Mouse (Mus musculus): ENCODE results near the gene Atp13a3. TPM values are rescaled to one million over a fixed set of nuclear protein-coding genes. Genes with fewer than 3 reads are reported as not detected.

Atp13a3 gene
- polyA plus RNA-seq, 2 experiments, result 15.4 to 31.8 TPM

GRCm38 (mm10) chr16:30397127-30398057 is 8.4 kb downstream of the Atp13a3 start:
- TF ChIP-seq POLR2A (IDR thresholded peaks at IDR 0.05; ENCODE audit: borderline replicate concordance, extremely low read depth, insufficient read depth, insufficient read length), result no peak
- Histone ChIP-seq H3K27me3 (ENCODE audit: control insufficient read depth, insufficient read depth, low read length) (no peaks in the 10 kb centered on the region), H3K4me1 (ENCODE audit: control insufficient read depth, insufficient read depth, low read length) (0 out of 2 replicates have a peak, but pooled peaks cover 3% of the 10 kb centered on the region), H3K27ac (replicated peaks; ENCODE audit: low read depth, low read length) (no peak overlapping the region), H3K9me3 (ENCODE audit: control insufficient read depth, low read length) (no peaks in the 10 kb centered on the region), H3K4me3 (replicated peaks; ENCODE audit: low read length) (no peak overlapping the region), H3K36me3 (ENCODE audit: control insufficient read depth, insufficient read depth, low read length) (no peaks in the 10 kb centered on the region), H3K4me2 (replicated peaks; ENCODE audit: low read depth, low read length, severe bottlenecking) (no peak overlapping the region), H3K9ac (ENCODE audit: low read depth, low read length, severe bottlenecking) (no peak overlapping the region)
- ATAC-seq (ENCODE audit: low FRiP score, low read depth) (peak; percentile 78), DNase-seq (ENCODE audit: low spot score) (peak; percentile 64)
- WGBS, result 28% methylated on average over 15 of the region's 15 CpGs

- Histone ChIP-seq H3K4me2 (replicated peaks; ENCODE audit: low read depth, low read length, severe bottlenecking) (no peak overlapping the region), H3K27ac (replicated peaks; ENCODE audit: low read depth, low read length) (no peak overlapping the region), H3K4me3 (replicated peaks; ENCODE audit: low read length) (no peak overlapping the region), H3K4me1 (ENCODE audit: control insufficient read depth, insufficient read depth, low read length) (0 out of 2 replicates have a peak, but pooled peaks cover 3% of the 10 kb centered on the region), H3K9ac (ENCODE audit: low read depth, low read length, severe bottlenecking) (no peak overlapping the region), H3K36me3 (ENCODE audit: control insufficient read depth, insufficient read depth, low read length) (no peaks in the 10 kb centered on the region), H3K9me3 (ENCODE audit: control insufficient read depth, low read length) (no peaks in the 10 kb centered on the region), H3K27me3 (ENCODE audit: control insufficient read depth, insufficient read depth, low read length) (no peaks in the 10 kb centered on the region)
- no peak for ATAC-seq (ENCODE audit: low FRiP score, low read depth)
- DNase-seq (ENCODE audit: low spot score), result no peak
- no peak for TF ChIP-seq POLR2A (IDR thresholded peaks at IDR 0.05; ENCODE audit: borderline replicate concordance, extremely low read depth, insufficient read depth, insufficient read length)
- 73% methylated on average over 2 of the region's 2 CpGs for WGBS
Observed at GRCm38 (mm10) chr16:30395136-30395535, 10.6 kb downstream of the Atp13a3 start.

- WGBS, result 80% methylated on average over 5 of the region's 5 CpGs
Observed at GRCm38 (mm10) chr16:30390650-30391340, 15.0 kb downstream of the Atp13a3 start.

GRCm38 (mm10) chr16:30389831-30390649 is 15.7 kb downstream of the Atp13a3 start:
- Histone ChIP-seq H3K4me2 (replicated peaks; ENCODE audit: low read depth, low read length, severe bottlenecking) (peak overlapping the region; percentile 94), H3K9me3 (ENCODE audit: control insufficient read depth, low read length) (no peaks in the 10 kb centered on the region), H3K4me1 (ENCODE audit: control insufficient read depth, insufficient read depth, low read length) (peaks cover 14% of the 10 kb centered on the region; the same call in 1 of the 2 replicates), H3K36me3 (ENCODE audit: control insufficient read depth, insufficient read depth, low read length) (peaks cover 5% of the 10 kb centered on the region; the same call in 1 of the 2 replicates), H3K9ac (ENCODE audit: low read depth, low read length, severe bottlenecking) (peak overlapping the region; percentile 89; the same call in 1 of the 2 replicates), H3K4me3 (replicated peaks; ENCODE audit: low read length) (peak overlapping the region; percentile 88; the same call in 1 of the 2 replicates), H3K27me3 (ENCODE audit: control insufficient read depth, insufficient read depth, low read length) (no peaks in the 10 kb centered on the region), H3K27ac (replicated peaks; ENCODE audit: low read depth, low read length) (no peak overlapping the region)
- no peak for TF ChIP-seq POLR2A (IDR thresholded peaks at IDR 0.05; ENCODE audit: borderline replicate concordance, extremely low read depth, insufficient read depth, insufficient read length)
- WGBS, result 54% methylated on average over 9 of the region's 9 CpGs
- no peak for ATAC-seq (ENCODE audit: low FRiP score, low read depth)
- DNase-seq (ENCODE audit: low spot score), result no peak

More at GRCm38 (mm10) chr16:30390650-30391340, 15.0 kb downstream of the Atp13a3 start:
- no peak overlapping the region for H3K4me3 ChIP-seq (replicated peaks; ENCODE audit: low read length)
- no peak overlapping the region for H3K27ac ChIP-seq (replicated peaks; ENCODE audit: low read depth, low read length)
- no peak overlapping the region for H3K9ac ChIP-seq (ENCODE audit: low read depth, low read length, severe bottlenecking)
- H3K27me3 ChIP-seq (ENCODE audit: control insufficient read depth, insufficient read depth, low read length), result no peaks in the 10 kb centered on the region
- no peak overlapping the region for H3K4me2 ChIP-seq (replicated peaks; ENCODE audit: low read depth, low read length, severe bottlenecking)
- H3K36me3 ChIP-seq (ENCODE audit: control insufficient read depth, insufficient read depth, low read length), result peaks cover 3% of the 10 kb centered on the region; the same call in 1 of the 2 replicates
- H3K4me1 ChIP-seq (ENCODE audit: control insufficient read depth, insufficient read depth, low read length), result peaks cover 14% of the 10 kb centered on the region; the same call in 1 of the 2 replicates
- no peaks in the 10 kb centered on the region for H3K9me3 ChIP-seq (ENCODE audit: control insufficient read depth, low read length)
- ATAC-seq (ENCODE audit: low FRiP score, low read depth) (no peak), DNase-seq (ENCODE audit: low spot score) (no peak)
- TF ChIP-seq POLR2A (IDR thresholded peaks at IDR 0.05; ENCODE audit: borderline replicate concordance, extremely low read depth, insufficient read depth, insufficient read length), result no peak

Data from limb, embryonic 14.5 days (tissue).